Mouse (Mus musculus): ENCODE measurements around the gene Cotl1.

DNA sequence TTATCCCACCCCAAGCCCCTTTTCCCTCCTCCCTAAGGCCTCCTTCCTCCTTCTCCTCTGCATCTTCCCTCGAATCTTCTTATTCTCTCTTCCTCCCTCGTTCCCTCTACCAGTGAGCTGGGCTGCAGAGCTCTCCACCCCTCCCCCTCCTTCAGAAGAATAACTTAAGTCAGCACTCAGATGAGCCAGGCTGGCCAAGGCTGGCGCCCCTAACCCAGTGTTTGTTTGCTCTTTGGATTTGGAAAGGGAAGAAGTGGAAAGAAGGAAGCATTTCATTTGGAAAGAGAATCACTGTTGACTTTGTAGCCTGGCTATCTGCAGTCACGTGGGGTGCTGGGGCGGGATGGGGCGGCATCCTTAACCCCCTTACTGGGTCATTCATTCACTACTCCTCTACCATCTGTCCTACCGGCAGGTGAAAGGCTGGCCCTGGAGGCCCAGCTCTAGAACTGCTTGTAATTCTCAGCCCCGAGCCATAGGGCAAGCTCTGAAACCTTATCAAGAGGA is 614 bp upstream of the Cotl1 start:
- TF ChIP-seq POLR2A (IDR thresholded peaks at IDR 0.05; ENCODE audit: control insufficient read depth, extremely low read depth, insufficient read depth, low read length, poor library complexity) (no peak), CTCF (IDR thresholded peaks at IDR 0.05; ENCODE audit: borderline replicate concordance, control insufficient read depth, extremely low read depth, insufficient read depth, low read length, poor library complexity) (no peak)

Data from thymus, adult 2 months (tissue).